Mouse (Mus musculus) spleen, postnatal 36 days (tissue): ENCODE results near the gene Rab33b.
A peak's percentile ranks its signal among the peaks of the same experiment; 100 is the strongest.
"Not testable (repeated sequence)": the region's sequence is repeated elsewhere in the genome, so short reads cannot be mapped to it uniquely, and the experiment has no call there.

ENCODE experiments used
- DNase-seq, 2 experiments: peaks; one replicate each; pipeline ENCODE4 v3.0.0; 2022; ENCODE audit warnings: low spot score in 2 of 2, mixed read lengths in 1 of 2

Gene Rab33b

GRCm38 (mm10) chr3:51483741-51484359 lies at the start of gene Rab33b:
Gene Rab33b, plus strand, starts transcription at chr3:51483920.
- DNase-seq = peak; percentile 96 to 97

- DNase-seq = not testable (repeated sequence)
Observed at GRCm38 (mm10) chr3:51434364-51434763, 49.4 kb upstream of the Rab33b start.

GRCm38 (mm10) chr3:51434871-51435595 lies 48.7 kb upstream of the Rab33b start:
- peak; percentile 45 to 59 for DNase-seq

GRCm38 (mm10) chr3:51468530-51468929 lies 15.2 kb upstream of the Rab33b start:
- no peak for DNase-seq

- DNase-seq = no peak
Observed at GRCm38 (mm10) chr3:51475706-51476105, 8.0 kb upstream of the Rab33b start.

- DNase-seq = no peak
Observed at GRCm38 (mm10) chr3:51479893-51480292, 3.8 kb upstream of the Rab33b start.

- peak; percentile 22 to 47 for DNase-seq
Observed at GRCm38 (mm10) chr3:51481059-51481458, 2.7 kb upstream of the Rab33b start.

- DNase-seq = peak in 1 of 2 experiments; percentile 6
Observed at GRCm38 (mm10) chr3:51481881-51482280, 1.8 kb upstream of the Rab33b start.

- no peak for DNase-seq
Observed at GRCm38 (mm10) chr3:51482781-51483180, 939 bp upstream of the Rab33b start.

GRCm38 (mm10) chr3:51484370-51484769 lies 650 bp downstream of the Rab33b start:
- no peak for DNase-seq

- no peak for DNase-seq
Observed at GRCm38 (mm10) chr3:51485347-51485746, 1.6 kb downstream of the Rab33b start.

- no peak for DNase-seq
Observed at GRCm38 (mm10) chr3:51486491-51487195, 2.9 kb downstream of the Rab33b start.

GRCm38 (mm10) chr3:51490088-51490753 lies 6.5 kb downstream of the Rab33b start:
- no peak for DNase-seq

GRCm38 (mm10) chr3:51493272-51493838 lies 9.6 kb downstream of the Rab33b start:
- DNase-seq = no peak

GRCm38 (mm10) chr3:51494466-51494865 lies 10.7 kb downstream of the Rab33b start:
- no peak for DNase-seq

- DNase-seq = no peak
Observed at GRCm38 (mm10) chr3:51495646-51496045, 11.9 kb downstream of the Rab33b start.

- DNase-seq = no peak
Observed at GRCm38 (mm10) chr3:51497978-51498377, 14.3 kb downstream of the Rab33b start.

GRCm38 (mm10) chr3:51498659-51499058 lies 14.9 kb downstream of the Rab33b start:
- no peak for DNase-seq

- no peak for DNase-seq
Observed at GRCm38 (mm10) chr3:51499876-51500275, 16.2 kb downstream of the Rab33b start.

- DNase-seq = no peak
Observed at GRCm38 (mm10) chr3:51504385-51504952, 20.7 kb downstream of the Rab33b start.

GRCm38 (mm10) chr3:51505465-51505864 lies 21.7 kb downstream of the Rab33b start:
- peak in 1 of 2 experiments; percentile 6 for DNase-seq
